Mouse (Mus musculus) midbrain, embryonic 16.5 days (tissue): ENCODE measurements at regions not wholly inside any gene's neighbourhood (a gene's known extent, or its start where the extent isn't known, plus 50 kb on each side); places are given as distances from the start of the nearest gene placed in this dataset.

ENCODE experiments used
- ATAC-seq: fragments of 200-750 bp; cut with Nextera tagmentation; 2 replicates; pipeline ENCODE4 v1.8.0; 2017; ENCODE audit warnings: moderate TSS enrichment
- H3K27ac ChIP-seq: fragments of 300-500 bp; sonication (generic); 2 replicates; pipeline ENCODE4 v1.5.1; 2014; ENCODE audit warnings: mild to moderate bottlenecking, low read length, mixed read lengths
- H3K27me3 ChIP-seq: fragments of 300-500 bp; sonication (generic); 2 replicates; pipeline ENCODE4 v1.6.1; 2014; ENCODE audit warnings: low read depth, low read length, mixed read lengths; ENCODE audit not compliant: control insufficient read depth, insufficient read depth
- H3K36me3 ChIP-seq: fragments of 300-500 bp; sonication (generic); 2 replicates; pipeline ENCODE4 v1.6.1; 2014; ENCODE audit warnings: mild to moderate bottlenecking, low read length, moderate library complexity, mixed read lengths; ENCODE audit not compliant: control insufficient read depth, insufficient read depth
- H3K4me1 ChIP-seq: fragments of 300-500 bp; sonication (generic); 2 replicates; pipeline ENCODE4 v1.6.1; 2014; ENCODE audit warnings: mild to moderate bottlenecking, low read length, mixed read lengths; ENCODE audit not compliant: control insufficient read depth, insufficient read depth
- H3K4me2 ChIP-seq: fragments of 300-500 bp; sonication (generic); 2 replicates; pipeline ENCODE4 v1.6.1; 2014; ENCODE audit warnings: mild to moderate bottlenecking, low read length, mixed read lengths
- H3K4me3 ChIP-seq: fragments of 300-500 bp; sonication (generic); 2 replicates; pipeline ENCODE4 v1.5.1; 2014; ENCODE audit warnings: low read depth, mild to moderate bottlenecking, low read length, moderate library complexity, mixed read lengths
- H3K9ac ChIP-seq: fragments of 300-500 bp; sonication (generic); 2 replicates; pipeline ENCODE4 v1.6.1; 2014; ENCODE audit warnings: low read depth, low read length, mixed read lengths
- H3K9me3 ChIP-seq: fragments of 300-500 bp; sonication (generic); replicated peaks from 2 replicates; pipeline ENCODE4 v1.6.1; 2014; ENCODE audit warnings: mild to moderate bottlenecking, low read length, mixed read lengths; ENCODE audit not compliant: control insufficient read depth, poor library complexity, severe bottlenecking
- WGBS: fragments of 180-500 bp; shearing (Covaris S2); extraction: QIAGEN DNeasy Blood & Tissue Kit; methylation state at CpG from one replicate; pipeline ENCODE4 v1.1.7; 2014; 5-methylcytosine and 5-hydroxymethylcytosine counted together

DNA sequence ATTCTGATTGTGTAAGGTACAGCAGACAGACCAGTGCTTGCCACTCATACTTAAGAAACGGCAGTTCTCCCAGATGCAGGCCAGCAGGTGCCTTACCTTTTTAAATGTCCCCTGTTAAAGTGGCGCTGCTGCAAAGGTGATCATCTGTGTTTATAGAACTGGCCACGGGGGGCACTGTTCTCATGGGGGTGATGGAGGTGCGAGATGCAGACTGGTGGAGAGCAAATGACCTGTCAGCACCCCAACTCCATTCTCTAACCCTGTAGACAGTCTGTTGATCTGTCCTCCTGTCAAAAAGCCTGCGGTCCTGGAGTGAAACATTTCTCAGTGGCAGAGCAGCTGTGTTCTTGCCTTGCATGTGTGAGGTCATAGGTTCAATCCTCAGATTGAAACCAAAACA, 135.4 kb upstream of the Gm17728 start:
- no peak for ATAC-seq
- WGBS: 58% methylated on average over 5 of the region's 5 CpGs
- no peaks in the 10 kb centered on the region for H3K27me3 ChIP-seq
- no peaks in the 10 kb centered on the region for H3K4me1 ChIP-seq
- H3K36me3 ChIP-seq: no peaks in the 10 kb centered on the region
- H3K4me3 ChIP-seq: no peak overlapping the region
- H3K9ac ChIP-seq: no peak overlapping the region
- H3K4me2 ChIP-seq: no peak overlapping the region
- no peak overlapping the region for H3K27ac ChIP-seq
- no peaks in the 10 kb centered on the region for H3K9me3 ChIP-seq

GRCm38 (mm10) chr17:9286834-9287233, 135.0 kb upstream of the Gm17728 start:
- Histone ChIP-seq H3K27ac (no peak overlapping the region), H3K9me3 (no peaks in the 10 kb centered on the region), H3K36me3 (no peaks in the 10 kb centered on the region), H3K4me3 (no peak overlapping the region), H3K9ac (no peak overlapping the region), H3K27me3 (no peaks in the 10 kb centered on the region), H3K4me2 (no peak overlapping the region), H3K4me1 (no peaks in the 10 kb centered on the region)
- 76% methylated on average over 6 of the region's 6 CpGs for WGBS
- no peak for ATAC-seq

- Histone ChIP-seq H3K27me3 (no peaks in the 10 kb centered on the region), H3K4me2 (peak overlapping the region; percentile 5; the same call in 1 of the 2 replicates), H3K36me3 (no peaks in the 10 kb centered on the region), H3K9me3 (no peaks in the 10 kb centered on the region), H3K4me1 (no peaks in the 10 kb centered on the region), H3K27ac (no peak overlapping the region), H3K4me3 (no peak overlapping the region), H3K9ac (no peak overlapping the region)
- WGBS: 50% methylated on average over 9 of the region's 9 CpGs
- ATAC-seq: no peak; the same call in 1 of the 2 replicates
Observed at GRCm38 (mm10) chr17:9287682-9288081, 134.2 kb upstream of the Gm17728 start.

- Histone ChIP-seq H3K4me2 (no peak overlapping the region), H3K27ac (no peak overlapping the region), H3K4me3 (no peak overlapping the region), H3K36me3 (no peaks in the 10 kb centered on the region), H3K9ac (no peak overlapping the region), H3K9me3 (no peaks in the 10 kb centered on the region), H3K27me3 (no peaks in the 10 kb centered on the region), H3K4me1 (no peaks in the 10 kb centered on the region)
- 35% methylated on average over 4 of the region's 4 CpGs for WGBS
- no peak for ATAC-seq
Observed at GRCm38 (mm10) chr17:9291601-9292000, 130.3 kb upstream of the Gm17728 start.

- Histone ChIP-seq H3K4me3 (no peak overlapping the region), H3K36me3 (no peaks in the 10 kb centered on the region), H3K27ac (no peak overlapping the region), H3K4me1 (no peaks in the 10 kb centered on the region), H3K27me3 (no peaks in the 10 kb centered on the region), H3K9ac (no peak overlapping the region), H3K4me2 (no peak overlapping the region), H3K9me3 (no peaks in the 10 kb centered on the region)
- 80% methylated on average over 7 of the region's 7 CpGs for WGBS
- no peak for ATAC-seq
Observed at GRCm38 (mm10) chr17:9292296-9292695, 129.6 kb upstream of the Gm17728 start.

- 88% methylated on average over 1 of the region's 1 CpGs for WGBS
- no peak overlapping the region for H3K9ac ChIP-seq
- H3K4me3 ChIP-seq: no peak overlapping the region
- H3K27ac ChIP-seq: no peak overlapping the region
- peaks cover 3% of the 10 kb centered on the region; the same call in 1 of the 2 replicates for H3K4me1 ChIP-seq
- H3K9me3 ChIP-seq: no peaks in the 10 kb centered on the region
- no peaks in the 10 kb centered on the region for H3K36me3 ChIP-seq
- no peaks in the 10 kb centered on the region for H3K27me3 ChIP-seq
- ATAC-seq: no peak
- no peak overlapping the region for H3K4me2 ChIP-seq
Observed at GRCm38 (mm10) chr17:9296371-9296770, 125.5 kb upstream of the Gm17728 start.

DNA sequence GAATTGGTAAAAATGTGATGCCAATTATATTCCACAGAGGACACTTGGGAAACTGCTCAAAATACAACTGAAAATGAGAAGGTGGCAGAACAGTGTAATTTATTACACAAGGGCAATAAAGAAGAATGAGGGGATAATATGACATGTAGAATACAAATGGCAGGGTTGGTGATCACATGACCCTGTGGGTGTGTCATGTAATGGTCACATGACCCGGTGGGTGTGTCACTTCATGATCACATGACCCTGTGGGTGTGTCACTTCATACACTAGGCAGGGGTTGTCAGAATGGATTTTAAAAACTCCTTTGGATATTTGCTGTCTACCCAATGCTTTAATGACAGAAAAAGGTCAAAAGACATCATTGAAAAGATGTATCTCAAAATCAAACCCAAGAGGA, 123.6 kb upstream of the Gm17728 start:
- Histone ChIP-seq H3K9me3 (no peaks in the 10 kb centered on the region), H3K4me1 (peaks cover 4% of the 10 kb centered on the region; the same call in 1 of the 2 replicates), H3K27me3 (no peaks in the 10 kb centered on the region), H3K9ac (no peak overlapping the region), H3K4me2 (no peak overlapping the region), H3K4me3 (no peak overlapping the region), H3K36me3 (no peaks in the 10 kb centered on the region), H3K27ac (no peak overlapping the region)
- WGBS: 94% methylated on average over 1 of the region's 1 CpGs
- ATAC-seq: no peak

DNA sequence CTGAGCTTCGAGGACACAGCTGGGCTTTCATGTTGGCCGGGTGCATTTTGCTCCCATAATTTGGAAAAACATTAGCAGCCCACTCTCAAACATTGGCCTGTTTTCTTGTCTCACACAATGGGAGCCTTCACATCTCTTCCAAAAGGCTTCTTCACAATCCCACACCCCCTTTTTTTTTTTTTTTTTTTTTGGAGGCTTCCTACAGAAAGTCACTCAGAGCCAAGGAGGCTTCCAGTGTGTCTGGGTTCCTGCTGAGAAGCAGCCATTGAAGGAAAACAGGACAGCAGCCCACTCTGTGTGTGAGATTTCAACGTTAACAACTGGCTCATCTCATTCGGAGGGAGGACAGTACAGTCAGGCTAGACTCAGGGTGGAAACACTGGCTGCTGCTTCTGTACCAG, 120.8 kb upstream of the Gm17728 start:
- Histone ChIP-seq H3K9ac (no peak overlapping the region), H3K36me3 (no peaks in the 10 kb centered on the region), H3K27me3 (no peaks in the 10 kb centered on the region), H3K27ac (peak overlapping the region; percentile 28; the same call in 1 of the 2 replicates), H3K9me3 (no peaks in the 10 kb centered on the region), H3K4me2 (no peak overlapping the region), H3K4me3 (no peak overlapping the region), H3K4me1 (peaks cover 4% of the 10 kb centered on the region; the same call in 1 of the 2 replicates)
- WGBS: 32% methylated on average over 4 of the region's 4 CpGs
- ATAC-seq: peak; percentile 42; the same call in 1 of the 2 replicates

- H3K4me3 ChIP-seq: no peak overlapping the region
- no peaks in the 10 kb centered on the region for H3K27me3 ChIP-seq
- no peaks in the 10 kb centered on the region for H3K9me3 ChIP-seq
- WGBS: 31% methylated on average over 2 of the region's 2 CpGs
- no peak overlapping the region for H3K9ac ChIP-seq
- H3K4me1 ChIP-seq: no peaks in the 10 kb centered on the region
- no peak overlapping the region for H3K4me2 ChIP-seq
- ATAC-seq: no peak
- H3K27ac ChIP-seq: no peak overlapping the region
- H3K36me3 ChIP-seq: no peaks in the 10 kb centered on the region
Observed at GRCm38 (mm10) chr17:9308507-9308906, 113.4 kb upstream of the Gm17728 start.
